Mouse (Mus musculus): ENCODE results near the gene Mdm2.

DNA sequence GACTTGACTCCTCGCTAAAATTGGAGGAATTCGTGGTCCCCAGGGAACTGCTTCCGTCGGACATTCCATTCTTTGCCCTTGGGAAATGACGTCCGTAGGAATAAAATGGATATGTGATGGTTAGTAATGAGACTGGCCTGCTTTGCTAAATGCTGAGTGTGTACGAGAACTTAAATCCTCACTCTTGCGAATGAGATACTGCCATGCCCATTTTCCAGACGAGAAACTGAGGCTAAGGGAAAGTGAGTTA, 68.4 kb downstream of the Mdm2 start:
- no peak for TF ChIP-seq CTCF (IDR thresholded peaks at IDR 0.05; ENCODE audit: low read depth, low read length)
- TF ChIP-seq POLR2A (IDR thresholded peaks at IDR 0.05; ENCODE audit: extremely low read depth, insufficient read depth, low read length), result no peak
